Mouse (Mus musculus) heart, postnatal 36 days (tissue): ENCODE measurements around the gene Samd14. TPM values are rescaled to one million over a fixed set of nuclear protein-coding genes. Genes with fewer than 3 reads are reported as not detected.
A peak's percentile ranks its signal among the peaks of the same experiment; 100 is the strongest.
"Not testable (repeated sequence)": the region's sequence is repeated elsewhere in the genome, so short reads cannot be mapped to it uniquely, and the experiment has no call there.

Experiments used
- DNase-seq, 2 experiments: peaks; one replicate each; pipeline ENCODE4 v3.0.0; 2021 to 2022
- intact Hi-C: fragments of 180-260 bp; cut with DNase I; formaldehyde crosslinking; loops from one replicate; pipeline ENCODE4 v1.15.1; 2025
- total RNA-seq, 2 experiments: library from RNA; stranded (reverse); gene quantifications; 2 replicates each; pipeline ENCODE4 v1.2.3; 2021

The Samd14 gene
- total RNA-seq: 1 to 10 TPM; 1.2 to 1.3 TPM

- intact Hi-C loops: no loop called here
- peak; percentile 59 to 64 for DNase-seq
These were observed at the start of gene Samd14 for GRCm38 (mm10) chr11:95009629-95010014. Gene Samd14 (plus strand): TSS chr11:95009879.

GRCm38 (mm10) chr11:94962534-94963101 lies 47.1 kb upstream of the Samd14 start:
- intact Hi-C loops: no loop called here
- DNase-seq: no peak

GRCm38 (mm10) chr11:94967419-94967818 lies 42.3 kb upstream of the Samd14 start, which contains the start of gene Hils1:
Gene Hils1 (plus strand): TSS chr11:94967593.
- DNase-seq: no peak
- intact Hi-C loops: no loop called here

DNA sequence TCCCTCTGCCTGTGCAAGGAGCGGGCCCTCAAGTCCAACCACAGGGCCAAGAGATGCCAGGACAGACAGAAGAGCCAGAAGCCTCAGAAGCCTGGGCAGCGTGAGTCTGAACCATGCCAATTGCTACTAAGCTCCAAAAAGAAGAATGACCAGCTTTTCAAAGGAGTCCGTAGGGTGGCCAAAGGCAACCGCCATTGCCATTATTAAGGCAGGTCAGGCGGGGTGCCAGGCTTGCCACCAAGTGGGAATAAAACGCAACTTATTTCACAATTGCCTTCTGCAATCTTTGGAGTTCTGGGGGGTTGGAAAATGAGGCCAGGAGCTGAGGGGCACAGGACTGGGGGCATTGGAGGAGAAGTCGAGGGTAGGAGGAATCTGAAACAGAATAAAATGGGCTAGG lies 41.5 kb upstream of the Samd14 start:
- no peak for DNase-seq
- intact Hi-C loops: no loop called here

DNA sequence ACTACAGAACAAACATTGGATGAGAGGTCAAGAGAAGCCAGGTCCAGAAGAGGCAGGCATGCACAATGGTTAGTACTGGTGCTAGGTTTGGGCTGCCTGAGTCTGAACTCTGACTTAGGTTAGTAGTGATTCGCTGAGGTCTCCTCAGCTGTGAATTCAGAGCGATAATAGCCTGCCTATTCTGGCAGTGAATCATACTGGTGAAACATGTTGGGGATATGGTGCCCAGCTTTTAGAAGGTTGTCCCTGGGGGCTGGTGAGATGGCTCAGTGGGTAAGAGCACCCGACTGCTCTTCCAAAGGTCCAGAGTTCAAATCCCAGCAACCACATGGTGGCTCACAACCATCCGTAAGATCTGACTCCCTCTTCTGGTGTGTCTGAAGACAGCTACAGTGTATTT lies 40.0 kb upstream of the Samd14 start:
- intact Hi-C loops: loop anchor here (1.0 kb wide), 2 partner anchors 30 to 103 kb away; no protein-coding TSS in a partner anchor
- DNase-seq: not testable (repeated sequence)

GRCm38 (mm10) chr11:94970210-94970943 lies 39.3 kb upstream of the Samd14 start:
- DNase-seq: peak; percentile 77 to 79
- intact Hi-C loops: loop anchor here (1.0 kb wide), 2 partner anchors 31 to 104 kb away; no protein-coding TSS in a partner anchor

- intact Hi-C loops: no loop called here
- DNase-seq: no peak
These were observed 37.6 kb upstream of the Samd14 start for GRCm38 (mm10) chr11:94971895-94972615.

GRCm38 (mm10) chr11:94972887-94973286 lies 36.8 kb upstream of the Samd14 start:
- intact Hi-C loops: no loop called here
- DNase-seq: no peak

DNA sequence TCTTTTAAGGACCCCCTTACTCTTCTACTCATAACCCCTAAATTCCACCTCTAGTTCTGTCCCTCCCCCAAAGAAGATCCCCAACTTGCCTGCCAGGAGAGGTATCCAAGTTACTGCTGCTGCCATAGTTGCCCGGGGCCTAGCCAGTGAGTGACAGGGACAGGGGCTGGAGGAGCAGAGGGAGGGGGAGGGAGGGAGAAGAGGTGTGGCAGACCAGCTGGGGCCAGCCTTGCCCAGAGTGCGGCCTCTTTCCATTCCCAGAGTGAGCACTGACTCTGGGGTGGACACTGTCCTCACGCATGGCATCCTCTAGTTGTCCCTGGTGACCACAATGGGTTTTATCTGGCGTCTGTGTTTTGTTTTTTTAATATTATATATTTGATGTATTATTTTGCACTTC lies 36.4 kb upstream of the Samd14 start:
- intact Hi-C loops: no loop called here
- DNase-seq: no peak

GRCm38 (mm10) chr11:94974951-94975350 lies 34.7 kb upstream of the Samd14 start:
- intact Hi-C loops: no loop called here
- DNase-seq: no peak

GRCm38 (mm10) chr11:94976199-94976598 lies 33.5 kb upstream of the Samd14 start, which contains the start of gene Sgca:
Gene Sgca (minus strand): TSS chr11:94976327.
- DNase-seq: no peak
- intact Hi-C loops: no loop called here

DNA sequence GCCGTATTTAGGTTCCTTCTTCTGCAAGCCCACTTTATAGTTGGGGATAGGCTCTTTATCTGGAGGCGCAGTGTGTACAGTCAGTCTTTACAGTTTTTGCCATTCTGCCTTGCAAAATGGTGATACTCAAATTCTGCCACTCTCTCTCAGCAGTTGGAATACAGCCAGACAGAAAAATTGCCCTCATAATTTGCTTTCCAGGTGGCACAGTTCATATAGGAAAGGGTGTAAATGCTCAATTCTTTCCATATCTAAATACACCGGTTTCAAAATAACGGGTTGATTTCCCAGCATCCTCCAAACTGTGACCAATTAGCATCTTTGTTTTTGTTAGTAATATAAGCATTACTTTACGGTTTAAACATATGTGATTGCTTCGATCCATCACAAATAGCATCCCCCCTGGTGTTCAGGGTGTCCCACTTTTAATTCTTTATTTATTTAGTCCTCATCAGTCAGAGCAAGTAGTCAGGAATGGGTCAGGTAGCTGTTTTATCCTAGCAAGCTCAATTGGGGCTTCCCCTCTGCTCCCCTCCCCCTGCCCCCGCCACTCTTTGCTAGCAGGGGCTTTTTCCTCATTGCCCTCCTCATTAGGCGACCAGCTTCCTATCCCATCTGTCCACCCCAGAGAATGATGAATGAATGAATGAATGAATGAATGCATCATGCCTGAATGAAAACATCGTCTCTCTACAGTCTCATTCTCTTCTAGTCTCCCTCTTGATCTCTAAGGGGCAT lies 31.3 kb upstream of the Samd14 start:
- intact Hi-C loops: loop anchor here (1.0 to 2.0 kb wide), 2 partner anchors 23 to 62 kb away; partner anchors contain the start of gene Pdk2
- no peak for DNase-seq

GRCm38 (mm10) chr11:94978947-94979346 lies 30.7 kb upstream of the Samd14 start:
- peak; percentile 97 to 98 for DNase-seq
- intact Hi-C loops: loop anchor here (1.0 to 2.0 kb wide), 3 partner anchors 11 to 62 kb away; partner anchors contain the start of gene Pdk2

DNA sequence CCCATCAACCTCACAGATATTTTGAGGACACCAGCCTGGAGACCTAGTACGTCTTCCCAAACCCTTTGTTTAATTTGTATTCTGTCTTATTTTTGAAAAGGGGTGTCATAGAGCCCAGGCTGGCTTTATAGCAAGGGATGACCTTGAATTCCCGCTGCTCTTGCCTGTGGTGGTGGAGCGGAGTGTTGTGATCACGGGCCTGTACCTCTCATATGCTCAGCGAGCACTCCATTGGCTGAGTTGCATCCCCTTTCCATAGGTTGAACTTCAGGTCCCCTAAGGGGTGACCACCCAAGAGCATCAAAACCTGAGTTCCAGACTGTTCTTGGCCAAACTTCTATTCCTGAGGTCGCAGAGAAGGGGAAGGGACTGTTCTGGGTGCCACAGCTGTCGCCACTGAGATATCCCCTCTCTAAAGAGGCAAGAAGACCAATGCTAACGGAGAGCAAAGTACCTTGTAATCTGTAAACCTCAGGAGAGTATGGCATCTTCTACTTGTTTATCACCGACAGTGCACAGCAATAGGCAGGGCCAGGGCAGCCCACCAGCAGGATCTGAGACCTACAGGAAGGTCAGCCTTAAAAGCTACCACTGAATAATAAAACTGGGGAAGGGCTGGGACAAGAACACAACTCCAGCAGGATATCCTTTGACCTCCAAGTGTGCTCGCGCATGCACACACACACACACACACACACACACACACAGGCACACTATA lies 30.1 kb upstream of the Samd14 start:
- intact Hi-C loops: loop anchor here (1.0 to 2.0 kb wide), 2 partner anchors 11 to 61 kb away; partner anchors contain the start of gene Pdk2
- no peak for DNase-seq

DNA sequence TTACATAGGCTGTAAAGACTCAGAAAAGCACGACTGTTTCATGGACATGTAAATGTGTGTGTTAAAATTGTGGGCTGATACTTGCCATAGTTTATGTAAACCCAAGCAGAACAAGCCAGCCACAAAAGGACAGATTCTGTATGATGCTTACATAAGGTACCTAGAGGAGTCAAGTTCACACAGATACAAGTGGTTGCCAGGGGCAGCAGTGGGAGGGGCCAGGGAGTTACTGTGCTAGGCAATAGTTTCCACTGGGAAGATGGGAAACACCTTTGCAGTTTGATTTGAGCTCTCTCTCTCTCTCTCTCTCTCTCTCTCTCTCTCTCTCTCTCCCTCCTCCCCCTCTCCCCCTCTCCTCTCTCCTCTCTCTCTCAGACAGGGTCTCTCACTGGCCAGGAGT lies 24.5 kb upstream of the Samd14 start:
- intact Hi-C loops: no loop called here
- DNase-seq: no peak

DNA sequence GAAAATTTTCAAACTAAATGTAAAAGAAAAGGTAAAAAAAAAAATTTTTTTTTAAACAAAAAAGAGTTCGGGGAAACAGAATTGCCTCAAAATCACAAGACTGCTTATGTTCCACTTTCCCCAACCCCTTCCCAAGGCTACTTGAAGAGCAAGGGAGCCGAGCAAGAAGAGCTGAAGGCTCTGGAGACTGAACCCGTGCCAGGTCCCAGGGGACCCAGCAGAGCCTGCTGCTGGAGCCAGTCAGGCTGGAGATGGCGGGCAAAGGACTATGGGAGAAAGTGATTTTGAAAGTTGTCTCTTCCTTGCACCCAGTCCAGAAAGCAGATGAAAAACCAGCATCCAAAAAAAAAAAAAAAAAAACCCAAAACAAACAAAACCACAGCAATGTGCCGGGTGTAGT lies 23.9 kb upstream of the Samd14 start:
- intact Hi-C loops: no loop called here
- no peak for DNase-seq

- no peak for DNase-seq
- intact Hi-C loops: no loop called here
These were observed 23.2 kb upstream of the Samd14 start for GRCm38 (mm10) chr11:94986435-94986834.

DNA sequence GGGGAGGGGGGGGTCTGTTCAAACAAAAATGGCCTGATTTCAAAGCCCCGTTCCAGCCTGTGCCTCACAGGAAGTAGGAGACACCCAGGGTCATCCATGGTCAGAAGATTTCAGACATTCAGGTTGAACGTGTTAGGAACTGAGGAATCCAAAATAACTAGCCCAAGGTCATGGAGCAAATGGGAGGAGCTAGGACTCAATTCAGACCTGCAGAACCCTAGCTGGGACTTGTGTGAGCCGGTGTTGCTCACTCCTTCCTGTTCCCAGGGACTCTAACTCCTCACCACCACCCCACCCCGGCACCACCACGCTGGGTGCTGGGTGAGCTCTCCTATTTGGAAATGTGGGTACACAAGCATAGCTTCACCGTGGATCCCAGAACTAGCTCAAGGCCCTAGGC lies 22.3 kb upstream of the Samd14 start:
- DNase-seq: no peak
- intact Hi-C loops: no loop called here

- DNase-seq: no peak
- intact Hi-C loops: no loop called here
These were observed 21.8 kb upstream of the Samd14 start for GRCm38 (mm10) chr11:94987851-94988250.
